Mouse (Mus musculus) CH12.LX (cell line): ENCODE data around the gene Pus10.

Source experiments
- CHD1 ChIP-seq: IDR thresholded peaks from 2 replicates; pipeline ENCODE4 v1.6.1; 2012; ENCODE audit warnings: low read depth, low read length, improper control_type of control experiment, inconsistent platforms
- CTCF ChIP-seq, 2 experiments: IDR thresholded peaks in 1 of 2; conservative IDR thresholded peaks in 1 of 2; 2 replicates each; pipeline ENCODE4 v1.5.1; 2011 to 2012; ENCODE audit warnings: low read depth in 2 of 2, low read length in 2 of 2, improper control_type of control experiment in 1 of 2, inconsistent platforms in 1 of 2, mild to moderate bottlenecking in 1 of 2, moderate library complexity in 1 of 2
- EP300 ChIP-seq: IDR thresholded peaks from 2 replicates; pipeline ENCODE4 v1.6.1; 2011; ENCODE audit warnings: low read length, improper control_type of control experiment
- ETS1 ChIP-seq: conservative IDR thresholded peaks from 2 replicates; pipeline ENCODE4 v1.6.1; 2012; ENCODE audit warnings: low read depth, mild to moderate bottlenecking, inconsistent platforms, low read length, improper control_type of control experiment, moderate library complexity
- JUND ChIP-seq: conservative IDR thresholded peaks from 2 replicates; pipeline ENCODE4 v1.6.1; 2011; ENCODE audit warnings: low read depth, low read length, improper control_type of control experiment
- KAT2A ChIP-seq: IDR thresholded peaks from 2 replicates; pipeline ENCODE4 v1.6.1; 2012; ENCODE audit warnings: low read length, improper control_type of control experiment, inconsistent platforms; ENCODE audit not compliant: insufficient replicate concordance
- NRF1 ChIP-seq: IDR thresholded peaks from 2 replicates; pipeline ENCODE4 v1.6.1; 2014; ENCODE audit warnings: low read depth, mild to moderate bottlenecking, inconsistent platforms, low read length, improper control_type of control experiment, moderate library complexity
- POLR2A ChIP-seq: IDR thresholded peaks from 2 replicates; pipeline ENCODE4 v1.6.1; 2011; ENCODE audit warnings: low read depth, mild to moderate bottlenecking, improper control_type of control experiment, low read length
- POLR2AphosphoS2 ChIP-seq: IDR thresholded peaks from 2 replicates; pipeline ENCODE4 v1.6.1; 2011; ENCODE audit warnings: low read depth, low read length, improper control_type of control experiment
- SMC3 ChIP-seq: IDR thresholded peaks from 2 replicates; pipeline ENCODE4 v1.6.1; 2011; ENCODE audit warnings: low read depth, low read length, improper control_type of control experiment
- TBP ChIP-seq: conservative IDR thresholded peaks from 2 replicates; pipeline ENCODE4 v1.6.1; 2011; ENCODE audit warnings: low read depth, low read length, improper control_type of control experiment
- ZKSCAN1 ChIP-seq: IDR thresholded peaks from 2 replicates; pipeline ENCODE4 v1.6.1; 2012; ENCODE audit warnings: low read depth, inconsistent platforms, low read length, improper control_type of control experiment, borderline replicate concordance

DNA sequence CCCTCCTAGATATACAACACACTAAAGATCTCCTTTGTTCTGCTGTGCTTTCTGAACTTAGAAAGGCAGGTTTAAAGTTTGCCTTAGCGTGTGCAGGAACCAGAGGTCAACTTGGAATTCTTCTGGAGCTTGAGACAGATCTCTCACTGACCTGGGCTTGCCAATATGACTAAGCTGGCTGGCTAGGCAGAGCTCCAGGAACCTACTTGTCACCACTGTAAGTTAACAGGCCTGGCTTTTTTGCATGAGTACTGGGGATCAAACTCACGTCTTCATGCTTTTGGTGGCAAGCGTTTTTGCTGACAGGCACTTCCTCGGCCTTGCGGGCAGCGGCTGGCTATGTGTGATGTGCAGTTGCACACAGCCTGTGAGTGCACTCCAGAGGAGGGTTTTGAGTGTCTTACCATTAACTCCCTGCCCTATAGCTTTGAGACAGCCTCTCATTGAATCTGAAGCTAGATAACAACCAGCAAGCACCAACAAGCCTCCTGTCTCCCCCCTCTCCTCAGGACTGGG, 15.0 kb downstream of the Pus10 start:
- no peak for TF ChIP-seq CHD1
- no peak for TF ChIP-seq TBP
- no peak for TF ChIP-seq NRF1
- TF ChIP-seq POLR2A = no peak
- no peak for TF ChIP-seq SMC3
- TF ChIP-seq CTCF (conservative IDR thresholded peaks at IDR 0.05 in 1 of 2, IDR thresholded peaks at IDR 0.05 in 1 of 2; ENCODE audit: low read depth in 2 of 2, low read length in 2 of 2) = no peak
- TF ChIP-seq ETS1 = no peak
- TF ChIP-seq EP300 = no peak
- no peak for TF ChIP-seq KAT2A
- TF ChIP-seq POLR2AphosphoS2 = no peak
- no peak for TF ChIP-seq ZKSCAN1
- no peak for TF ChIP-seq JUND
